Mouse (Mus musculus): ENCODE results near the gene Adamts9. TPM values are rescaled to one million over a fixed set of nuclear protein-coding genes. Genes with fewer than 3 reads are reported as not detected.
A peak's percentile ranks its signal among the peaks of the same experiment; 100 is the strongest.

Adamts9 gene
- total RNA-seq, 2 experiments from 2014 or later = 47.3 to 52.0 TPM

DNA sequence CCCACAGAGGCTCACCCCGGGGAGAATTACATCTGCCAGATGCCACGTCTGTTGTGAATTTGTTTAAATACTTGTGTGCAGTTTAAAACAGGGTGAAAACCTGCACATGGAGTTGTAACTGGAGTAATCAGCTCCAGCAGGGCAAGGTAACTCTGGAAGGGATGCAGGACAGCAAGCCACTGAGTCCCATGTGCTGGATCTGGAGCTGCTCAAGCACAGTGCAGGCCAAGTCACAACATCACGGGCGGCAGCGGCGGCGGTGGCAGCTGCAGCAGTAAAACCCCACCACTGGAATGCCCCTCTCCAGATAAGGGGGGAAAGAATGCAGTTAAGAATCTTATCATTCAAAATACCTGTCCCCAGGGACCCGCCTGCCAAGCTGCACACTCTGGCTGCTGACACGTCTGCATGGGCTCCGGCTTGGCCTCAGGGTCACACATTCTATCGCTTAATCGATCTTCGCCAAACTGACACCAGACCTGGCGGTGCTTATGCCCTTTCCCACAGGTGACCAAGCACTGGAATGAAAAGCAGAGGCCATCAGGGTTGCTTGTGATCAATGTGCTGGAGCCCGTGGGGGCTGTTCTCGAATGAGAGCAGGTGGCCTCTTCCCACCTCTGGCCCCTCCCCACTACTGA, 73.6 kb downstream of the Adamts9 start:
- no peak for DNase-seq (ENCODE audit: low spot score in 2 of 2)

DNA sequence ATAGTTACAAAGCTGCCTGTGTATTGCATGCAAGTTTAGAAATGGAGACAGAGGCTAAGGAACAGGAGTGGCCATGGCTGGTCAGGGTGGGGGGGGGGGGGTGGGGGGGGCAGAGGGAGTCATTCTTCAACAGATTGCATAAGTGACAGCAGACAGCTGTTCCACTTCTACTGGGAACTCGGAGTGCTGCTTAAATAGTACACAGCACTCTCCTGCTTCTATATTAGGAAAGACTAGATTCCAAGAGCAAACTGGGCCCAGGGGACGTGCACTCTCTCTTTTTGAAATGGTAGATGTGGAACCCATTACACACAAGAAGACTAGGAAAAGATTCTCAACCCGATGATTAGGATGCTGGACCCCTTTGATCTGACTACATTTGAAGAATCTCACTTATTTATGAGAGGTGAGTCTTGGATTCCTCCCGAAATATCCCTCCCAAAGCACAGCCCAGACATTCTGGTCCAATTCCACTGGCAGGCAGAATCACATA, 74.2 kb downstream of the Adamts9 start, which contains the start of gene Gm15737:
Gene Gm15737, plus strand, starts transcription at position 269 of the 493 bp plus-strand sequence.
- DNase-seq (ENCODE audit: low spot score in 2 of 2) = no peak

GRCm38 (mm10) chr6:92862599-92862998, 80.7 kb downstream of the Adamts9 start:
- no peak for DNase-seq (ENCODE audit: low spot score in 2 of 2)

GRCm38 (mm10) chr6:92860285-92860912, 82.9 kb downstream of the Adamts9 start:
- no peak for DNase-seq (ENCODE audit: low spot score in 2 of 2)

GRCm38 (mm10) chr6:92858721-92859510, 84.4 kb downstream of the Adamts9 start:
- no peak for DNase-seq (ENCODE audit: low spot score in 2 of 2)

- DNase-seq (ENCODE audit: low spot score in 2 of 2) = no peak
Measured at GRCm38 (mm10) chr6:92857761-92858160, 85.5 kb downstream of the Adamts9 start.

DNA sequence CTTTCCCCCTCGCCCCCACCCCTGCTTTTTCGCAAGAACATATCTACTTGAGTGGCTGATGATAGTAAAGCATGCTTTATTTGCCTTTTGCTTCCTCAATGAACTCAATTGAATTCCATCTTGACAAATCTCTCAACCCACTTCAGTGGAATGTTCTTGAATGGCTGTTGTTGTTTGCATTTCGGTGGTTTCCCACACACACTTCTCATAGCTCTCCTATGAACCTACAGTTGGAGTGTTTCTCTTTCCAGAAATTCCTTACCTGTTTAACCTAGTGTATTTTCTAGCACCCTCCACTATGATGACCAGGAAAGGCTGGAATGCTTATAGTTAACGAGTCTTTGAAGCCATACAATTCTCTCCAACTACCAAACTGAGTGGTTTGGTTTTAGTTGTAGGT, 88.4 kb downstream of the Adamts9 start:
- no peak for DNase-seq (ENCODE audit: low spot score in 2 of 2)

DNA sequence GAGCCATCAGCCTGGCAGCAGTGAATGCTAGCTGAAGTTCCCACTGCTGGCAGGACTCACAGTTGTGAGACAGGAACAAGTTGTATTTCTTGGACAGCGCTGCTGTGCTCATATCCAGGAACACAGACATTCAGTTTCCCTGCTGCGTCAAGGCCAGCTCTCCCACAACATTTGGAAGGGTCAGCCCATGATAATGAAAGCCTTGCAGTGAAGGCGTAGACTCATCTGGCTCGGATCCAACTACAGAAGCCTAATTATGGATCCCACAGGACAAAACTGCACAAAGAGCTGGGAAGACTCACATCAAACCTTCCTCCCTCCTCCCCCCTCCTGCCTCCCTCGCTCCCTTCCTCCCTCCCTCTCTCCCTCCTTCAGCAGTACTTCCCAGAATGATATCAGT, 93.0 kb downstream of the Adamts9 start:
- DNase-seq (ENCODE audit: low spot score in 2 of 2) = peak in 1 of 2 experiments; percentile 30

DNA sequence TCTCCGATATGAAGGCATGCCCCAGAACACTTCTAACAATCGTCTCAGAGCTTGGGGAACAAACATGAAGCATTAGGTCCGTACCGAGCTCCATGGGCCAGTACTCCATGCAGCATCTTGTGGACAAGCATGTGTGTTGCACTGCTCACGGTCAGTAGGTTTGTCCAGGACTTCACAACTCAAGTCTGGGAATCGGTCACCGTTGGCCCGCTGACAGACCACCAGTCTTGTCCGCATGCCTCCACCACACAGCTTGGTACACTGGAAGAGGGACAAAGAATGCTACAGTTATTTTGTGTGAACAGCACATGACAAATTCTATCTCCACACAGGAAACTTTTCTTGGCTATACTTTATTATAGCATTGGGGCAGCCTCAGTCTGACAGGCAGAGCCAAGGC, 94.1 kb downstream of the Adamts9 start:
- DNase-seq (ENCODE audit: low spot score in 2 of 2) = no peak

GRCm38 (mm10) chr6:92846614-92847013, 96.7 kb downstream of the Adamts9 start:
- DNase-seq (ENCODE audit: low spot score in 2 of 2) = no peak

DNA sequence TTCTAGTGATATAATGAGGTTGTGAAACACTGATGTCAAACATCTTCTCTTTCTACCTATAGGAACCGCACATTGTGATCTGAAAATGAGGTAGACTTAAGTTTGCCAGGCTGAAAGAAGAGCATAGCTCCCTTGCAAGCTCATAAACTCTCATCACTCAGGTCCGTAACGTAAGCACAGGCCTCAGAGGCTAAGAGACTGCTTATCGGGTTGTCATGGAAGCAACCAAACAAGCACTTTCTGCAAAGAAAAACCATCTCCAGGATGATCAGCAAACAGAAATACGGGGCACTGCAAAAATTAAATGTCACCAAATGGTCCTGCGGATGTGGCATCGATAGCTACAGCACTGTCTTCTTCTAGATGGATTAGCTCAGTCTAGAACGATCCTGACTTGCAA, 97.4 kb downstream of the Adamts9 start:
- DNase-seq (ENCODE audit: low spot score in 2 of 2) = no peak

DNA sequence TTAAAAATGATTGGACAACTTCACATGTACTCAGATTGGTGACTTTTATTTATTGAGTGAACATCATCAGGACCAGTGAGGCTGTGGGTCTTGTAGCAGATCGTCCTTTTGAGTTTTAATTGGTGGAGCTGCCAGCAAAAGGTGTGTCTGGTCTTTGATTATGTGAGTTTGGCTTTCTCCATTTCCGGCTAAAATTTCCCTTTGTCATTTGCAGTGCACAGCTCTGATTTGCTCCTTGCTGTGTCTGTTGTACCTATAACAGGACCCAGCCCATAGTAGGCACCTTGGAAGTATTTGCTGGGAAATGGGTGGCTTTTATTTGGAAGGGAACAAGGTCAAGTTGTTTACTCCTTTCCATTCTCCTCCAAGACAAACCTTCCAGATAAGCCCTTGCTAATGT, 99.8 kb downstream of the Adamts9 start:
- DNase-seq (ENCODE audit: low spot score in 2 of 2) = no peak

- DNase-seq (ENCODE audit: low spot score in 2 of 2) = no peak
Measured at GRCm38 (mm10) chr6:92842000-92842399, 101.3 kb downstream of the Adamts9 start.

- DNase-seq (ENCODE audit: low spot score in 2 of 2) = no peak
Measured at GRCm38 (mm10) chr6:92831106-92831505, 112.2 kb downstream of the Adamts9 start.

DNA sequence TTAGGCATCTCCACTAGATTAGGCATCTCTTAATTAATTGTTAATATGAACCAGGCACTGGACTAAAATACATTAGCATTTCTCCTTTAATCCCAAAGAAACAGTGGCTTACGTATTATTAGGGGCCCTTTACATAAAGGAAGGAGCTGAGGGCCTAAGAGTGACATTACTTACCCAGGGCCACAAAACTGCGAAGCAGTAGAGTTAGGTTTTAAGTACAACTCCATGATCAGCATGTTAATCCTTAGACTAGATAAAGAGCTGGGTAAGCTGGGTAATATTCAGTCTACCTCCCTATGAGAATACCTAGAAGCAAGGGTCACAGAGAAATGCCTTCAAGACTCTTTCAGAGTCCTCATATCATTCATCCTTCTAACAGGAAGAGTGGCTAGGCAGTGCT, 114.1 kb downstream of the Adamts9 start:
- no peak for DNase-seq (ENCODE audit: low spot score in 2 of 2)

- DNase-seq (ENCODE audit: low spot score in 2 of 2) = no peak
Measured at GRCm38 (mm10) chr6:92827360-92827759, 115.9 kb downstream of the Adamts9 start.

DNA sequence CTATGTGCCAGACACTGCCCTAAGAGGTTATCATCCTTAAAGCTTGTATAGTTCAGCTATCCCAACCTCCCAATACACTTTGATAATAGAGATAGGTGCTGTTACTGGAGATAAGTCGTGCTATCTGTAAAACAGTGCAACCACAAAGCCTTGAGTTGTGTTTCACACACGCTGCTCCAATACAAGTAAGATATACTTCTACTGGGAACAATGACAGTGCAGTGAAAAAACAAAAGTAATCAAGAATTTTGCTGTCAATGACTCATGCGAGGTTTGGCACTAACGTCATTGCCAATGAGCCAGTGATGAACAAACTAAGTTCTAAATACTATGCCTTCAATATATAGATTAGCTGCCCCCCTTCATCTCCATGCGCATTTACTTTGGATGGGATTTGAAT, 116.7 kb downstream of the Adamts9 start:
- DNase-seq (ENCODE audit: low spot score in 2 of 2) = no peak

DNA sequence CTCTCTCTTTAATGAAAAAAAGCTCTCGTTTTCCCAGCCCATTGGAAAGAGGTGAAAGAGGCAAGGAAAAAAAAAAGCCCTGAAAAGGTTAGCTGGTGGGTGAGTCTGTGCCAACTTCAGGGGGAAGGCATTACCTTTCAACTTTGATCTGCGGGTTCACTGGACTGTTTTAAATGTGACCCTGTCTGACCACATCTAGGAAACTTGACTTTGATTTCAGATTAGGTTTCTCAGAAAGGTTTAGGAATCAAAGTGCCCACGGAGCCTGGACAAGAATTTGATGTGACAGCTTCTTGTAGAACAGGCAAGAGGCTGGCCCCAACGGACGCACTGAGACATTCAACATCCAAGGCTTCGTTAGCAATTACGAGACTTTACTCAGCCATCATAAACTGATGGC, 119.3 kb downstream of the Adamts9 start:
- DNase-seq (ENCODE audit: low spot score in 2 of 2) = no peak

DNA sequence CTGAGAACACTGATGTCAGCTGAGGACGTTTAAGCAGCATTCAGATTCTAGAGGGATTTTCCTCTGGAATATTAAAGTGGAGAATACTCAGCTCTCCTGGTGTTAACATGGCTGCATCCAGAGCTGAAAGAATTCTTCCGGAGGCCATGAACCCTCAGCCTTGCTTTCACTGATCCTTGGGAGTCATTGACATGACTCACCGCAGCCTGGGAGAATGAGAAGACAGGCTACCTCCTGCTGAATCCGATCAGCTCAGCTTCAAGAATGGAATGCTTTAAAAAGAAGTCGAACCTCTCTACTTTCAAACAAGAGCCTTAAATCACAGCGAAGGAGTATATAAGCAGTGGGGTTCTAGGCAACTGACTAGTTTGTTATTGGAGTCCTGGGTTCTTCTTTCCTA, 121.3 kb downstream of the Adamts9 start:
- DNase-seq (ENCODE audit: low spot score in 2 of 2) = no peak

- DNase-seq (ENCODE audit: low spot score in 2 of 2) = no peak
Measured at GRCm38 (mm10) chr6:92821606-92822005, 121.7 kb downstream of the Adamts9 start.

DNA sequence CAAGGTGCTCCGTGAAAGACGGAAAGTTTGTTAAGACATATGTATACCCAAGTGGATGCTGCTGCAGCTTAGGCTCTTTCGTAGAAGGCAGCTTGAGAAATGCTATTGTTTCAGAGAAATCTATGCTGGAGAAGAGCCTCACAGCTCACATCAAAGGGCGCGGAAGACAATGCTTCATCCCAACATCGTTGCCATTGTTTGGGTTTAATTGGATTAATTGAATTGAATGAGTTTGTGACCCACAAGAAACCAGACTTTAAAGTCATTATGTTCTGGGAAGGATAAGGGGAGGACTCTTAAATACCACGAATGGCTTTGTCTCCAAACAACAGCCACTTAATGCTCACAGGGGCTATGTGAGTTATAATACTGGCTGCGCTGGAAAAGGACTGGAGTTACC, 125.6 kb downstream of the Adamts9 start:
- DNase-seq (ENCODE audit: low spot score in 2 of 2) = no peak

- no peak for DNase-seq (ENCODE audit: low spot score in 2 of 2)
Measured at GRCm38 (mm10) chr6:92816311-92816751, 127.0 kb downstream of the Adamts9 start, which contains the start of gene A730049H05Rik. TSS of gene A730049H05Rik (plus strand) at chr6:92816478.

Measured in adrenal gland, postnatal 4 days (tissue).